Mouse (Mus musculus): Measurements from ENCODE around the gene Cldnd2. TPM values are rescaled to one million over a fixed set of nuclear protein-coding genes. Genes with fewer than 3 reads are reported as not detected.

Gene Cldnd2
- polyA plus RNA-seq, 1 experiment: not detected

- WGBS: under 1% methylated on average over 36 of the region's 36 CpGs
- DNase-seq (ENCODE audit: low read depth, low spot score): peak; percentile 67
These were observed 2.7 kb downstream of the Cldnd2 start for GRCm38 (mm10) chr7:43443126-43443916.

DNA sequence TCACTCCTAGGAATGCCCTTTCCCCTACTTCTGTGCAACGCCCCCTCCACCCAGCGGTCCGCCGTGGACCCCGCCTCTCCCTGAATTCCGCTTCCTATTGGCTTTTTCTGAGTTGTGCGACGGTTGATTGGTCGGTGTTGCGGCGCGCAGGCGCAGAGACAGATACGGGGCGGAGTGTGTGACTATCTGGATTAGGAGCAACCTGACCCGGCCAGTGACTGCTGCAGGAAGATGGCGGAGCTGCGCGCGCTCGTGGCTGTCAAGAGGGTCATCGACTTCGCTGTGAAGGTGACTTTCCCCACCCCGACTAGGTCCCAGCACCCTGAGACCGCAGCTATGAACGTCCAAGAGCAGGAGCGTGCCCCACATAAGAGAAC, 3.3 kb downstream of the Cldnd2 start, which contains the start of the genes Etfb and Gm45233:
TSS of gene Etfb (plus strand) at position 167 of the 377 bp plus-strand sequence.
TSS of gene Gm45233 (plus strand) at position 212 of the 377 bp plus-strand sequence.
- WGBS: under 1% methylated on average over 27 of the region's 27 CpGs

DNA sequence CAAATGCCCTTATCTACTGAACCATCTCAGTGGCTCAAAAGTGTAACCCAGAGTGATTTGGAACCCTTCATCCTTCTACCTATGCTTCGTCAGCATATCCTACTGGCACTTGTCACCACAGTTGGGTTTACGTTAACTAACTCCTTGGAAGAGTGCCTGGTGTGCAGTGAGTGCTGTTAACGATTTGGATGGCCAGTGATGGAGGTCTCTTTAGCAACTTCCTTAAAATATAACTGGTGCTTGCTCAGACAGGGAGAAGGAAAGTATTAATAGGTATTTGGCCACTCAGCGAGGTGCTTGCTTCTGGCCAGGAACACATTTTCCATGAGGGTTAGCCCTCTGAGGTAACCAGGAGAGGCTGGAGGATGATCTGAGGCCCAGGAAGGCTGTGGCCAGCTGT, 7.2 kb downstream of the Cldnd2 start:
- no peak for DNase-seq (ENCODE audit: low read depth, low spot score)
- WGBS: 23% methylated on average over 4 of the region's 4 CpGs

More for the DNA sequence above, 3.3 kb downstream of the Cldnd2 start, which contains the start of the genes Etfb and Gm45233:
- DNase-seq (ENCODE audit: low read depth, low spot score): peak; percentile 76

GRCm38 (mm10) chr7:43448246-43448645, 7.7 kb downstream of the Cldnd2 start:
- no peak for DNase-seq (ENCODE audit: low read depth, low spot score)
- WGBS: 49% methylated on average over 2 of the region's 3 CpGs

DNA sequence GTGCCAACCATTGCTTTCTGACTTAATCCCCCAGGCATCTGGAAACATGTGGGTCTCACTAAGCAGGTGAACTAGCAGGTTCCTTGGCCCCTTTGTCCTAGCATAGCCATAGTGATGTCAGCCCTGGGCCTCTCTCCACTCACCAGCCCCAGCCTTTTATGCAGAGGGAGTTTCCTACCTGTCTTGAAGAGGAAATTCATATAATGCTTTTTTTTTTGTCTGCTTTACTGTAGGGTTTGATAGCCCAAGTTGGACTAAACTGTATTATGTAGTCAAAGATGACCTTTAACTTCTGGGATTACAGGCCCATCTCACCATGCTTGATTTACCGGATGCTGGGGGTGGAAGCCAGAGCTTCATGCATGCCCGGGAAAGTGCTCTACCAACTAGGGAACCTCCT, 9.2 kb downstream of the Cldnd2 start:
- WGBS: 95% methylated on average over 2 of the region's 2 CpGs
- no peak for DNase-seq (ENCODE audit: low read depth, low spot score)

GRCm38 (mm10) chr7:43451726-43452125, 11.1 kb downstream of the Cldnd2 start:
- 77% methylated on average over 11 of the region's 11 CpGs for WGBS
- DNase-seq (ENCODE audit: low read depth, low spot score): no peak

GRCm38 (mm10) chr7:43452609-43453008, 12.0 kb downstream of the Cldnd2 start:
- 47% methylated on average over 4 of the region's 4 CpGs for WGBS
- DNase-seq (ENCODE audit: low read depth, low spot score): no peak

DNA sequence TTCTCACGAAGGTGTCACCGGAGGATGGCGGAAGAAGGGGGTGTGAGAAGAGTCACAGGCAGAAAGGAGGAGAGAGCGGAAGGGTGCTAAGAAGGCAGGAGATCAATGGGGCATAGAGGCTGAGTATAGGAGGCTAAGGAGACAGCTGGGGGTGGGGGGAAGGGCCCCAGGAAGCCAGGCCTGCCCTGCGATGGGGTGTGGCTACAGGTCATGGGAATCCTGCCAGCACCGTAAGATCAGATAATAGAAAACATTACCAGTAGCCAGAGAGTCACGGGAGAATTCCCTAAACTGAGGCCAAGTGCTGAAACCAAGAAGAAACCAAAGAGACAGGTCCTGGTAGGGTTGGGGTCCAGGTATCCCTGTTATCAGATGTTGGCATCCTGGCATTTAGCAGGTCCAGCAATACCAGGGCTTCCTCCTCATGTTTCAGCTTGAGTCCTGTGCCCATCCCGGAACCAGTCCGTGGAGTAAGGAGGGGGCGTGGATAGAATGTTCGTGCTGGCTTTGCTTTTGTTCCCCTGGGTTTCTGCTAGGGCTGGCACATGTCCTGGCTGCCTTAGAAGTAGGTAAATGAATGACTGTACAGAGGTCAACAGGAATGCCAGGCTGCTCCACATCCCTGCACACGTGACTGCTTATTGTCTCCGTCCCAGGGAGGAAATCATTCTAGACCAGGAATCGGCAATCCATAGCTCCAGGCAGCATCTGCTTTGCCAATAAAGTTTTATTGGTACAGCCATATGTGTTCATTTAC, 13.2 kb downstream of the Cldnd2 start:
- DNase-seq (ENCODE audit: low read depth, low spot score): peak; percentile 62
- 34% methylated on average over 14 of the region's 14 CpGs for WGBS

- 57% methylated on average over 6 of the region's 6 CpGs for WGBS
- no peak for DNase-seq (ENCODE audit: low read depth, low spot score)
These were observed 13.8 kb downstream of the Cldnd2 start for GRCm38 (mm10) chr7:43454371-43454770.

- 44% methylated on average over 4 of the region's 4 CpGs for WGBS
- DNase-seq (ENCODE audit: low read depth, low spot score): no peak
These were observed 22.3 kb downstream of the Cldnd2 start, which contains the start of gene Vsig10l for GRCm38 (mm10) chr7:43462851-43463250. Gene Vsig10l, plus strand, starts transcription at chr7:43463151.

DNA sequence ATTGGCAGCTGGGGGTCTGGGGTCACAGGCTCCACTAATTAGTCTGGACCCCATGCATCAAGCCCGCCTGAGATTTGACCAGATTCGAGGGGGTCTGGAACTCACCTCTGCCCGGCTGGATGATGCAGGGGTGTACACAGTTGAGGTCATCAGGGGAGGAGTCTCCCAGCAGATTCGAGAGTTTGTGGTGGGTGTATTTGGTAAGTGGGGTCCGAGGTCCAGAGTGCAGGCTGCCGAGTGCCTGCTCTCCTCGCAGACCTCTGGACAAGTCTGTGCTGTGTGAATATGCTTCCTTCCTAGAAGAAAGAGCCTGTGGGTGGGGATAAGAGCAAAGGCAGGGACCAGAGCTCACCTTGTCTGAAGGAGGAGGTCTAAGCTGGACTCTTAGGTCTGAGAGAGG, 23.4 kb downstream of the Cldnd2 start:
- DNase-seq (ENCODE audit: low read depth, low spot score): no peak
- 81% methylated on average over 7 of the region's 7 CpGs for WGBS

DNA sequence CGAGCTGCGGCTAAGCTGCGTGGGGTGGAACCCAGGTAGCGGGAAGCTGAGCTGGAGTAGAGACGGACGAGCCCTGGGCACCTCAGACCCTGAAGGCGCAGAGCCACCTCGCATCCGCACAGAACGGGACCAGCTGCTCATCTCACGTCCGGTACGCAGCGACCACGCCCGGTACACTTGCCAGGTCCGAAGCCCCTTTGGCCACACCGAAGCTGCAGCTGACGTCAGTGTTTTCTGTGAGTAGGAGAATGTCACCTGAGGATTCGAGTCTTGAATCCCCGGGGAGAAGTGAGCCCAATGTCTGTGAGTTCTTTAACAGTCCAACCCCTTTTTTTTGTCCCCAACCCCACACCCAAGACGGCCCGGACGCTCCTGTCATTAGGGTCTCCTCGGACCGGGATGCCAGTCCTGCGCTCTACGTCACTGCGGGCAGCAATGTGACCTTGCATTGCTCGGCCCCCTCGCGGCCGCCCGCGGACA, 24.3 kb downstream of the Cldnd2 start:
- 8% methylated on average over 35 of the region's 35 CpGs for WGBS

DNA sequence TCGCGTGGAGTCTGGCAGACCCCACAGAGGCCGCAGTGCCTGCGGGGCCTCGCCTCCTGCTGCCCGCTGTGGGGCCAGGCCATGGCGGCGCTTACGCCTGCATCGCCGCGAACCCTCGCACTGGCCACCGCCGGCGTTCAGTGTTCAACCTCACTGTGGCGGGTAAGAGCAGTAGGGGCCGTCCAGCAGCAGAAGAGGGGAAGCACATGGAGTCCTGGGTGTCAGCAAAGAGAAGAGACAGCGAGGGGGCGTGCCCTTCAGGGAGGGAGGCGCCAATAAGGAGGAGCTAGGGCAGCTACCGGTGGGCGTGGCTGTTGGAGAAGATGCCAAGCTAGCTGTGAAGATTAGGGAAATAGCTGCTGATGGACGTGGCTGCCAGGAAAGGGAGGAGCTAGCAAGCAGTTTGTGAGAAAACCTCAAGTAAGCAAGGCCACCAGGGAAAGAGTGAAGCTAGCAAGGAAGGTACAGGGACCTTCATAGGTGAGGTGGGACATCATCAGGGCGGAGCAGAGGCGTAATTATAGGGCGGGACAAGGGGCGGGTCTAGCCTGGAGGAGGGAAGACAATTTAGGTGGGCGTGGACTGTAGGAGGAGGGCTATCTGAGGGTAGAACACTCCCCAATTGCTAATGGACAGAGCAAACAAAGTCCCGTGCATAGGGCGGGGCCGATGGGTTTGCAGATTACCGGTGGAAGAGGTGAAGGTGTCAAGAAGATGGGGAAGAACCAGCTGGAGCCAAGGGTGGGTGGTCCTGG, 24.9 kb downstream of the Cldnd2 start:
- peak; percentile 71 for DNase-seq (ENCODE audit: low read depth, low spot score)
- under 1% methylated on average over 33 of the region's 33 CpGs for whole genome bisulfite sequencing

More for the DNA sequence above, 24.3 kb downstream of the Cldnd2 start:
- no peak for DNase-seq (ENCODE audit: low read depth, low spot score)

GRCm38 (mm10) chr7:43466099-43466694, 25.6 kb downstream of the Cldnd2 start:
- under 1% methylated on average over 33 of the region's 33 CpGs for WGBS
- DNase-seq (ENCODE audit: low read depth, low spot score): peak; percentile 45

- 54% methylated on average over 8 of the region's 8 CpGs for WGBS
- DNase-seq (ENCODE audit: low read depth, low spot score): no peak
These were observed 29.8 kb downstream of the Cldnd2 start for GRCm38 (mm10) chr7:43470373-43470772.

DNA sequence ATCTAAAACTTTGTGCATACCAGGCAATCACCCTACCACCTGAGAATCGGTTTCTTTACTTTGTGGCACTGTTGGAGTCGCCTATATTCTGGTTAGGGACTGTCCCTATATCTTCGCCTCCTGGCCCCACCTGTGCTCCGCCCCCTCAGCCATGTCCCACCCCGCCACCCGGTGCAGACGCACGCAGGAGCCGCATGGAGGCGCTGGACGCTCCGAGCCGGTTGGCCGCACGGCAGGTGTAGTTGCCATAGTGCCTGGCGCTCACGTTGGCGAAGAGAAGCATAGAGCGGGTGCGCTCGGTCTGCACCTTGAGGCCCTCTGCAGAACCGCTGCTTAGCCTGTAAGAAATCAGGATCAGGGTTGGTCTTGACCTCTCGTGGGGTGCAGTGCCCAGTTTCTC, 35.1 kb downstream of the Cldnd2 start:
- 8% methylated on average over 23 of the region's 23 CpGs for WGBS
- DNase-seq (ENCODE audit: low read depth, low spot score): no peak

DNA sequence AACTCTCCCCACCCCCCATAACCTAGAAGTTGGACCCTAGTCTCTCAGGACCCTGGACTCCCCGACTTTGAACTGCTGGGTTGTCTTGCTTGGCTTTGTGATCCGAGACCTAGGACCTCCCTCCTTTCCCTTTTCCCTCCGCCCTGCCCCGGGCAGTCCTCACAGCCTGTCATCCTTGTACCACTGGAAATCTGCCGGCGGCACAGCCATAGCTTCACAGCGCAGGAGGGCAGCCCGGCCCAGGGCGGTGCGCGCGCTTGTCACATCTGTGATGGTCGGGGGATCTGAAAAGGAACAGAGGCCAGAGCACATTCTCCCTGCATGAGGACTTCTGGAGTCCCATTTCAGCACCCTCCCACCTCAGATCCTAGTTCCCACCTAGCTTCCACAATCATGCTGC, 35.8 kb downstream of the Cldnd2 start:
- DNase-seq (ENCODE audit: low read depth, low spot score): no peak
- WGBS: 7% methylated on average over 13 of the region's 13 CpGs

DNA sequence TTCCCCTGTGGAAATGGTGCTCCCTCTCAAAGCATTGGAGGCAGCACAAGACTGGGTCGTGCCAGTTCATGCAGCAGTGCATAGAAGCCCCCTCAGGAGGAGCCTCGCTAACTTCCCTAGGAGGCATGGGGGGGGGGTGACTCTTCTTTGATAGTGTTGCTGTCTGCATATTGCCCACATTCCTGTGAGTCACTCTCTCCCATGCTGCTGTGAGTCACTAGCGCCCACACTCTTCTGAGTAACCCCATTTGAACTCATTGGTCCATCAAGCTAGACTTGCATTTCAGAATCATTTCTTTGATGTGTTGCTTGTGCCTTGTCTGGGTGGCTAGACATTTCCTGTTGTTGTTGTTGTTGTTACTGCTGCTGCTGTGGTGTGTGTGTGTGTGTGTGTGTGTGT, 40.6 kb downstream of the Cldnd2 start:
- DNase-seq (ENCODE audit: low read depth, low spot score): no peak
- WGBS: 62% methylated on average over 3 of the region's 3 CpGs

- DNase-seq (ENCODE audit: low read depth, low spot score): no peak
- WGBS: 65% methylated on average over 8 of the region's 8 CpGs
These were observed 41.6 kb downstream of the Cldnd2 start for GRCm38 (mm10) chr7:43482090-43482716.
